Mouse (Mus musculus): ENCODE results near the gene Ush1c. TPM values are rescaled to one million over a fixed set of nuclear protein-coding genes. Genes with fewer than 3 reads are reported as not detected.

Gene Ush1c
- total and polyA plus RNA-seq, 3 experiments = not detected

- Histone ChIP-seq H3K27ac (ENCODE audit: insufficient read depth, low read depth) (no peak overlapping the region), H3K4me2 (ENCODE audit: insufficient read depth, low read depth, poor library complexity, severe bottlenecking) (no peak overlapping the region), H3K36me3 (replicated peaks in 1 of 2; ENCODE audit: control insufficient read depth in 1 of 2, insufficient read depth in 1 of 2, low read length in 1 of 2) (no peaks in the 10 kb centered on the region), H3K9me3 (replicated peaks; ENCODE audit: low read length) (no peaks in the 10 kb centered on the region), H3K79me2 (replicated peaks; ENCODE audit: control insufficient read depth, extremely low read depth, insufficient read depth, poor library complexity, severe bottlenecking) (no peaks in the 10 kb centered on the region), H3K9ac (ENCODE audit: insufficient read depth, low read depth) (no peak overlapping the region), H3K27me3 (replicated peaks) (peaks cover 93% of the 10 kb centered on the region), H3K4me1 (ENCODE audit: control insufficient read depth in 1 of 2, insufficient read depth in 2 of 2) (no peaks in the 10 kb centered on the region), H3K4me3 (replicated peaks in 1 of 3; ENCODE audit: low read depth in 2 of 3, low read length in 2 of 3, poor library complexity in 1 of 3) (no peak overlapping the region)
- TF ChIP-seq NELFE (IDR thresholded peaks at IDR 0.05; ENCODE audit: low read depth, low read length) (no peak), MEF2A (IDR thresholded peaks at IDR 0.05; ENCODE audit: borderline replicate concordance, low read depth, low read length) (no peak), CHD1 (IDR thresholded peaks at IDR 0.05; ENCODE audit: low read depth, low read length) (no peak), GABPA (IDR thresholded peaks at IDR 0.05; ENCODE audit: insufficient replicate concordance, low read depth, low read length) (no peak), ZC3H11A (IDR thresholded peaks at IDR 0.05; ENCODE audit: low read depth, low read length) (no peak), POLR2AphosphoS2 (IDR thresholded peaks at IDR 0.05; ENCODE audit: low read depth, low read length) (no peak), ZKSCAN1 (IDR thresholded peaks at IDR 0.05; ENCODE audit: borderline replicate concordance, low read depth, low read length) (no peak), NRF1 (IDR thresholded peaks at IDR 0.05; ENCODE audit: low read depth, low read length) (no peak), USF1 (IDR thresholded peaks at IDR 0.05; ENCODE audit: low read depth, low read length) (no peak), EP300 (IDR thresholded peaks at IDR 0.05; ENCODE audit: low read length) (no peak), HCFC1 (IDR thresholded peaks at IDR 0.05; ENCODE audit: low read depth, low read length) (no peak), ZNF384 (IDR thresholded peaks at IDR 0.05; ENCODE audit: low read depth, low read length) (no peak), POLR2A (IDR thresholded peaks at IDR 0.05; ENCODE audit: low read depth, low read length) (no peak), RCOR1 (conservative IDR thresholded peaks at IDR 0.05; ENCODE audit: low read depth, low read length) (no peak), CHD2 (IDR thresholded peaks at IDR 0.05; ENCODE audit: low read length) (no peak)
- dilution Hi-C loops (cut with MboI; ENCODE audit: extremely low pct_ligation_motif_present, extremely low pct_unique_long_range_greater_than_20kb, low sequenced_read_pairs) (no loop called here), in situ Hi-C loops (cut with MboI; ENCODE audit: low pct_ligation_motif_present, low pct_unique_long_range_greater_than_20kb, low sequenced_read_pairs) (no loop called here)
- DNase-seq (ENCODE audit: extremely low read depth) = no peak
Observed at GRCm38 (mm10) chr7:46157746-46158145, 80.6 kb downstream of the Ush1c start.

- DNase-seq (ENCODE audit: extremely low read depth) = no peak
- Histone ChIP-seq H3K9ac (ENCODE audit: insufficient read depth, low read depth) (no peak overlapping the region), H3K4me2 (ENCODE audit: insufficient read depth, low read depth, poor library complexity, severe bottlenecking) (no peak overlapping the region), H3K36me3 (replicated peaks in 1 of 2; ENCODE audit: control insufficient read depth in 1 of 2, insufficient read depth in 1 of 2, low read length in 1 of 2) (no peaks in the 10 kb centered on the region), H3K79me2 (replicated peaks; ENCODE audit: control insufficient read depth, extremely low read depth, insufficient read depth, poor library complexity, severe bottlenecking) (no peaks in the 10 kb centered on the region), H3K4me3 (replicated peaks in 1 of 3; ENCODE audit: low read depth in 2 of 3, low read length in 2 of 3, poor library complexity in 1 of 3) (no peak overlapping the region), H3K4me1 (ENCODE audit: control insufficient read depth in 1 of 2, insufficient read depth in 2 of 2) (no peaks in the 10 kb centered on the region), H3K27ac (ENCODE audit: insufficient read depth, low read depth) (no peak overlapping the region), H3K9me3 (replicated peaks; ENCODE audit: low read length) (no peaks in the 10 kb centered on the region), H3K27me3 (replicated peaks) (peaks cover 90% of the 10 kb centered on the region)
- TF ChIP-seq ZC3H11A (IDR thresholded peaks at IDR 0.05; ENCODE audit: low read depth, low read length) (no peak), POLR2A (IDR thresholded peaks at IDR 0.05; ENCODE audit: low read depth, low read length) (no peak), UBTF (IDR thresholded peaks at IDR 0.05; ENCODE audit: low read depth, low read length) (no peak), EP300 (IDR thresholded peaks at IDR 0.05; ENCODE audit: low read length) (no peak), GABPA (IDR thresholded peaks at IDR 0.05; ENCODE audit: insufficient replicate concordance, low read depth, low read length) (no peak), JUND (conservative IDR thresholded peaks at IDR 0.05; ENCODE audit: low read depth, low read length) (no peak), SMC3 (IDR thresholded peaks at IDR 0.05; ENCODE audit: low read depth, low read length) (no peak), PAX5 (IDR thresholded peaks at IDR 0.05; ENCODE audit: low read length) (no peak)
- in situ Hi-C loops (cut with MboI; ENCODE audit: low pct_ligation_motif_present, low pct_unique_long_range_greater_than_20kb, low sequenced_read_pairs) (no loop called here), dilution Hi-C loops (cut with MboI; ENCODE audit: extremely low pct_ligation_motif_present, extremely low pct_unique_long_range_greater_than_20kb, low sequenced_read_pairs) (no loop called here)
Observed at GRCm38 (mm10) chr7:46154498-46155488, 83.5 kb downstream of the Ush1c start.

All from CH12.LX (cell line).